11 mouse cellular contexts compared by ENCODE assay signal in genomic region chr12:118660384-118661213, GRCm38 (mm10).
DNase-seq lines count a peak whose midpoint lies in the region; ATAC-seq lines count a peak whose summit lies in the region.
"Had no signal": no experiment of that assay in that cellular context is flagged by ENCODE, and none has a peak within 500 bp of the region (broad histone marks: within the 10 kb centered on the region; RNA-seq: fewer than 3 reads in every experiment).

No protein-coding gene starts in this region.

- H3K36me3 ChIP-seq in kidney, embryonic 16.5 days (ENCODE audit: insufficient read depth, low read length), result no peaks in the 10 kb centered on the region
- no peaks in the 10 kb centered on the region for H3K36me3 ChIP-seq in embryonic facial prominence, embryonic 14.5 days (ENCODE audit: control insufficient read depth, insufficient read depth, low read length)
- no peaks in the 10 kb centered on the region for H3K36me3 ChIP-seq in hindbrain, embryonic 15.5 days
- no peaks in the 10 kb centered on the region for H3K36me3 ChIP-seq in neural tube, embryonic 12.5 days
- H3K36me3 ChIP-seq: liver, embryonic 13.5 days had no signal

- WGBS in kidney, embryonic 16.5 days, result 6% methylated on average over 12 of the region's 12 CpGs
- WGBS in embryonic facial prominence, embryonic 14.5 days, result 6% methylated on average over 12 of the region's 12 CpGs
- WGBS in hindbrain, embryonic 15.5 days, result 4% methylated on average over 12 of the region's 12 CpGs
- 2% methylated on average over 12 of the region's 12 CpGs for WGBS in neural tube, embryonic 12.5 days

- no peaks in the 10 kb centered on the region for H3K9me3 ChIP-seq in kidney, embryonic 16.5 days (ENCODE audit: low read length)
- no peaks in the 10 kb centered on the region for H3K9me3 ChIP-seq in embryonic facial prominence, embryonic 14.5 days (ENCODE audit: control insufficient read depth, low read length)
- H3K9me3 ChIP-seq in hindbrain, embryonic 15.5 days, result no peaks in the 10 kb centered on the region
- H3K9me3 ChIP-seq in neural tube, embryonic 12.5 days, result no peaks in the 10 kb centered on the region
- H3K9me3 ChIP-seq: liver, embryonic 13.5 days had no signal

- no peak overlapping the region for H3K4me3 ChIP-seq in kidney, embryonic 16.5 days (ENCODE audit: low read length)
- H3K4me3 ChIP-seq in embryonic facial prominence, embryonic 14.5 days (ENCODE audit: low read depth, low read length), result no peak overlapping the region
- H3K4me3 ChIP-seq in hindbrain, embryonic 15.5 days, result no peak overlapping the region
- no peak overlapping the region for H3K4me3 ChIP-seq in neural tube, embryonic 12.5 days
- H3K4me3 ChIP-seq: liver, embryonic 13.5 days had no signal

- H3K4me1 ChIP-seq in kidney, embryonic 16.5 days (ENCODE audit: insufficient read depth, low read length), result peaks cover 9% of the 10 kb centered on the region; the same call in 1 of the 2 replicates
- H3K4me1 ChIP-seq in embryonic facial prominence, embryonic 14.5 days (ENCODE audit: control insufficient read depth, insufficient read depth, low read length), result no peaks in the 10 kb centered on the region
- peaks cover 9% of the 10 kb centered on the region; the same call in 1 of the 2 replicates for H3K4me1 ChIP-seq in hindbrain, embryonic 15.5 days (replicated peaks)
- H3K4me1 ChIP-seq in neural tube, embryonic 12.5 days, result peaks cover 10% of the 10 kb centered on the region; the same call in 1 of the 2 replicates
- H3K4me1 ChIP-seq: liver, embryonic 13.5 days had no signal

- H3K27ac ChIP-seq in kidney, embryonic 16.5 days (ENCODE audit: low read length), result no peak overlapping the region
- H3K27ac ChIP-seq in embryonic facial prominence, embryonic 14.5 days (replicated peaks; ENCODE audit: low read depth, low read length), result no peak overlapping the region
- H3K27ac ChIP-seq in hindbrain, embryonic 15.5 days (replicated peaks), result no peak overlapping the region
- H3K27ac ChIP-seq in neural tube, embryonic 12.5 days, result no peak overlapping the region
- H3K27ac ChIP-seq: liver, embryonic 13.5 days had no signal

- no peak overlapping the region for H3K9ac ChIP-seq in kidney, embryonic 16.5 days (replicated peaks; ENCODE audit: low read length)
- H3K9ac ChIP-seq in embryonic facial prominence, embryonic 14.5 days (ENCODE audit: low read depth, low read length), result no peak overlapping the region
- no peak overlapping the region for H3K9ac ChIP-seq in hindbrain, embryonic 15.5 days
- H3K9ac ChIP-seq in neural tube, embryonic 12.5 days, result no peak overlapping the region
- H3K9ac ChIP-seq: liver, embryonic 13.5 days had no signal

- no peak for ATAC-seq in kidney, embryonic 16.5 days (ENCODE audit: low FRiP score, low TSS enrichment)
- ATAC-seq in embryonic facial prominence, embryonic 14.5 days (ENCODE audit: low read depth), result no peak
- no peak for ATAC-seq in hindbrain, embryonic 15.5 days (ENCODE audit: low FRiP score, low read depth)
- ATAC-seq in neural tube, embryonic 12.5 days (ENCODE audit: low FRiP score, low read depth), result peak; percentile 37; the same call in 1 of the 2 replicates
- ATAC-seq: activated CD4-positive, CD25-positive, alpha-beta regulatory T cell, adult 4 months had no signal

- no peak for DNase-seq in kidney, adult 11 months
- peak; percentile 10 for DNase-seq in embryonic facial prominence, embryonic 14.5 days (ENCODE audit: low spot score)
- no peak for DNase-seq in yolk sac, embryonic 10.5 days (ENCODE audit: low spot score)
- no peak for DNase-seq in frontal cortex, postnatal 36 days (ENCODE audit: low spot score in 2 of 2)
- DNase-seq: layer of hippocampus, adult 9-11 months; liver, embryonic 13.5 days; lung, postnatal 36 days had no signal

- peaks cover 27% of the 10 kb centered on the region for H3K27me3 ChIP-seq in kidney, embryonic 16.5 days (ENCODE audit: insufficient read depth, low read length)
- peaks cover 11% of the 10 kb centered on the region for H3K27me3 ChIP-seq in embryonic facial prominence, embryonic 14.5 days (replicated peaks; ENCODE audit: control insufficient read depth, insufficient read depth, low read length)
- H3K27me3 ChIP-seq in hindbrain, embryonic 15.5 days, result peaks cover 82% of the 10 kb centered on the region
- peaks cover 53% of the 10 kb centered on the region for H3K27me3 ChIP-seq in neural tube, embryonic 12.5 days (replicated peaks)

- H3K4me2 ChIP-seq in kidney, embryonic 16.5 days (replicated peaks; ENCODE audit: low read depth, low read length), result peak overlapping the region; percentile 35
- H3K4me2 ChIP-seq in embryonic facial prominence, embryonic 14.5 days (ENCODE audit: low read depth, low read length), result peak overlapping the region; percentile 24
- peak overlapping the region; percentile 9; the same call in 1 of the 2 replicates for H3K4me2 ChIP-seq in hindbrain, embryonic 15.5 days
- peak overlapping the region; percentile 27; the same call in 1 of the 2 replicates for H3K4me2 ChIP-seq in neural tube, embryonic 12.5 days (replicated peaks)
- H3K4me2 ChIP-seq: liver, embryonic 13.5 days had no signal
